Mouse (Mus musculus): ENCODE measurements around the gene Mrps18b. TPM values are rescaled to one million over a fixed set of nuclear protein-coding genes. Genes with fewer than 3 reads are reported as not detected.
A peak's percentile ranks its signal among the peaks of the same experiment; 100 is the strongest.
"Not testable (repeated sequence)": the region's sequence is repeated elsewhere in the genome, so short reads cannot be mapped to it uniquely, and the experiment has no call there.

Gene Mrps18b
- 10 to 100 TPM; 57.4 to 60.4 (median 58.1) TPM for total RNA-seq (2022)

DNA sequence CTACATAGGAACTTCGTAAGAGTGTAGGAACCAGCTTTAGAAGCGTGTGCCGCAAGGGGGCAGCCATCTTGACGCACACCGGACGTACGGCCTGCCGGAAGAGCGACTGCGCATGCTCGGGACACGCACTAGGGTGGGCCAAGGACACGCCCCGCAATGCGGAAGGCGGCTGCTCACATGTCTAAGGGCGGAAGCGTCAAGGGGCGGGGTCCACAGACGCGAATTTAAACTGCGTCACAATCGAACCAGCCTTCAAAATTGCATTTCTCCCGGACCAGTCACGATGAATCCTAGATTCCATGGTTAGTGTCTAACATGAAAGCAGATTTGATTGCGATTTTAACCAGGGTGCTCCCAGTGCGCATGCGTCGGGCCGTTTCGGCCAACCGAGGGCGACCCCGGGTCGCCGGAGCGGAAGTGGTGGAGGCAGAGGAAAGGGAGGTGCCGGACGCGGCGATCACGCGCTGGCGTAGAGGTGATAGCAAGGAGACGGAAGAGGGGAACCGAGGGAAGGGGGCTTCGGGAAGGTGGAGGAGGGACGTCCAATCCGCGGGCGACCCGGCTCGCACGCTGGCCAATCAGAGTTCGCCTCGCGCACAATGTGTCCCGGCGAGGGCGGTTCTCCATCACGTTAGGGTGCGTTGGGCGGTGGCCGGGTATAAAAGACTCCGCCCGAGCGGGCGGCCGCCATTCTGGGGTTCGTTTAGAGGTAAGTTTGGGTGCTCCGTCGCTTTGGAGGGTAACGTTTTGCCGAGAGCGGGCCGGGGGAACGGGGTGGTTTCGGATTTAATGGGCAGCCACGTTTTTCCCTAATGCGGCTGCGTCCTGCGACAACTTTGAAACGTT lies at the start of gene Mrps18b, which contains the start of gene Ppp1r10:
Gene Mrps18b (minus strand): TSS at position 93 of the 846 bp plus-strand sequence.
Gene Ppp1r10 (plus strand): TSS at position 138 of the 846 bp plus-strand sequence.
- peak; percentile 97 to 99 for DNase-seq (ENCODE audit: low spot score in 2 of 2)

DNA sequence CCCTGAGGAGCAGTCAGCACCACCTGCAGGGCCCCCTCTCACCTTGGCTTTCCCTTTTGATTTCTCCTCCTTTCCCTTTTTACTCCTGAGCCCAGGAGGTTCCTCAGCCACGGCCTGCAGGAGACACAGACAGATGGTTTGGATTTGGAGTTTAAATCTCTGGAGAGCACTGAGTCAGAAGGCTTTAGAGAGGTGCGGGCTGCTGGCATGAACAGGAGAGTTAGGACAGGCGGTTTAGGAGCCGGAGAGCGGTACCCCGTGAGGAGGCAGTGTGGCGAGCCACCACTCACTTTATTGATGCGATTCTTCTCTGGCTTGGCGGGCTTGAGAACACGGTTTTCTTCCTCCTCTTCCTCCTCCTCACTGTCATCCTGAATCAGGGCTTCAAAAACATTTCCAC lies 47.1 kb upstream of the Mrps18b start:
- DNase-seq (ENCODE audit: low spot score in 2 of 2), result no peak

DNA sequence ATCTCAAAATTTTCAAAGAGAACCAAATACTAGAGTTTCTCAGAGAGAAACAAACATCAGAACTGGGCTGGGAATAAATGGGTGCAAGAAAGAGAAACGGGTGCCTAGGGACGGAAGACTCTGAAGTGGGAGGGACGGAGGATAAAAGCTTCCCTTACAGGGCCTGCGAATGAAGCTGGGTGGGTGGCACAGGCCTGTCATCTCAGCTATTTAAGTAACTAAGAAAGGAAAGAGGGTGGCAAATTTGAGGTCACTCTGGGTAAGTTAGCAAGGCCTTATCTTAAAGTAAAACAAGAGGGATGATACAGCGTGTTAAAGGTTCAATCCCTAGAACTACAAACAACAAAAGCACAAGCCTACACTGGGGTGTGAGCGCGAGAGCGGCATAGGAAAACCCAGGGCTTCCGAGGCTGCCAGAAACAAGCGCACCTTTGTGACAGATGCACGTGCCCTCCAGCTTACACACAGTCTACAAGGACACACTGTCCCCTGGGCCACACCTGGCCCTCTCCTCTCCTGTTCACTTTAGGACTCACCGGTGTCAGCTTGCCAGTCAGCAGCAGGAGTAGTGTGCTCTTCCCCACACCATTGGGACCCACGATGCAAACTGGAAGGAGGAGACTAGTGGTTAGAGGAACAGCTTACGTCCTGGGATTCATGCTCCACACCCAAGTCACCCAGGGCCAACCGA lies 42.5 kb upstream of the Mrps18b start:
- no peak for DNase-seq (ENCODE audit: low spot score in 2 of 2)

DNA sequence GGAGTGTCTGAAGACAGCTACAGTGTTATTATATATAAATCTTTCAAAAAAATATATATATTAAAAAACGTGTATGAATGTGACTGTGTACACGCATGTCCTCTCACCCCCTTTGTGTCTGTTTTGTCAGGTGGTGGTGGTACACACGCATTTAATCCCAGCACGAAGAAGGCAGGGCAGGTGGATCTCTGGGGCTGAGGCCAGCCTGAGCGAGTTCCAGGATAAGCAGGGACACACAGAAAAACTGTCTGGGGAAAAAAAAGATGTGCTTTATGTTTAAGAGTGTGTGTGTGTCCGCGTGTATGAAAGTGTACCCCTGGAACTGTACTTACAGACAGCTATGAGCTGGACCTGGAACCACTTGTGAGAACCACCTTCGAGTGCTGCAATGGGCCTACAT lies 38.5 kb upstream of the Mrps18b start:
- DNase-seq (ENCODE audit: low spot score in 2 of 2), result no peak

DNA sequence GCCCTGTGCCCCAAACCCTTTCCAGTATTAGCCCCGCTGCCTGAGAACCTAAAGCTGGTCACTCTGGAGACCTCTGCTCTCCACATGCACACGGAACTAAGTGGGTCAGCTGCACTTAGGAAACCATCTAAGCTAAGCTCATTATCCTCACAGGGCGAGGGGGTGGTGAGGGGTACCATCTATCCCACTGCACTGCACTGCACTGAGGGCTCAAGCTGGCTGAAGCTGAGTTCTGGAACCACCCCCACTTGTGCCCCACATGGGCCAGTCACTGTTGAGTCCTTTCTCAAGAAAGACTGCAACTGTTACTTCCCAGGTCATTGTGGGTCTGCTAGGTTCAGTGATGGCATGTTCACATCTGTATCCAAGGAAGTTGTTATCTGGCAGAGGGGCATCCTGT lies 36.4 kb upstream of the Mrps18b start:
- DNase-seq (ENCODE audit: low spot score in 2 of 2), result not testable (repeated sequence)

DNA sequence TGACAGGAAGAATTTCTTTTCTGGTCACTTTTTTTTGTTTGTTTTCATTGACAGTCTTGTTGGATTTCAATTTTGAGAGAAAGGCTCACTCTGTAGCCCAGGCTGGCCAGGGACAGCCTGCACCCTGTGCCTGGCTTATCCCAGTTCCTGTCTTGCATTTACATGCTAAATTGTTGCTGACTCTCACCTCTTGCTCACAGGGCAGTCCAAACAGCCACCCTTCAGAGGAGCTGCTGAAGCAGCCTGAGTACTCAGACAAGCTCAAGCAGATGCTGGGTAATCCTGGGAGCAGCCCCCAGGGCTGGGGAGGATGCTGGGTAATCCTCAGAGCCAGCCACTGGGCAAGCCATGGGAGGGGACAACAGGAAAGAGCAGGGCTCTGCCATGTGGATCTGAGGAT lies 34.8 kb upstream of the Mrps18b start:
- not testable (repeated sequence) for DNase-seq (ENCODE audit: low spot score in 2 of 2)

DNA sequence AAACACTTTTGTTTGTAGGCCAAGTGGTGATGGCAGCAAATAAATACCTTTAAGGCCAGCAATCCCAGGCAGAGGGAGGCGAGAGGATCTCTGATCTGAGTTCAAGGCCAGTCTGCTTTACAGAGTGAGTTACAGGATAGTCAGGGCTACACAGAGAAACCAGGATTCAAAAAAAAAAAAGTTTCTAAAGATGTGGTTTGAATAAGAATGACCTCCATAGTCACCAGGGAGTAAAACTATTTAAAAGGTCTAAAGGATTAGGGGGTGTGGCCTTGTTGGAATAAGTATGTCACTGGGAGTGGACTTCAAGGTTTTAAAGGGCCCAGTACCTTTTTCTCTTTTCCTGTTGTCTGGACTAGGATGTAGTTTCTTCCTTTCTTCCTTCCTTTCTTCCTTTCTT lies 23.8 kb upstream of the Mrps18b start:
- no peak for DNase-seq (ENCODE audit: low spot score in 2 of 2)

DNA sequence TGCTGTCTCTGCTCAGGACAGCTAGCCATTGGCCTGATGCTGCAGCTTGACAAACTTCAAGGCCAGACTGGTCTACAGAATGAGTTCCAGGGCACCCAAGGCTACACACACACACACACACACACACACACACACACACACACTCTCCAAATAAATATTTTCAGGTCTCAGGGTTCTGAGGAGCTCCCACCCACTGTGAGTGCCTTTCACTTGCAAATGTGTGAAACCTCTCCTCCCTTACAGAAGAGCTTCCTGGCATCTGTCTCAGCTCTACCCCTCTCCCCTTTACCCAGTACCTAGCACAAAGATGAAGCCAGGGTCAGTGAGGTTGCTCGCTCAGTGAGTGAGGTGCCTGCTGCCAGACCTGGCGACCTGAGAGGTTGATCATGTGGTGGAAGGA lies 22.9 kb upstream of the Mrps18b start:
- no peak for DNase-seq (ENCODE audit: low spot score in 2 of 2)

DNA sequence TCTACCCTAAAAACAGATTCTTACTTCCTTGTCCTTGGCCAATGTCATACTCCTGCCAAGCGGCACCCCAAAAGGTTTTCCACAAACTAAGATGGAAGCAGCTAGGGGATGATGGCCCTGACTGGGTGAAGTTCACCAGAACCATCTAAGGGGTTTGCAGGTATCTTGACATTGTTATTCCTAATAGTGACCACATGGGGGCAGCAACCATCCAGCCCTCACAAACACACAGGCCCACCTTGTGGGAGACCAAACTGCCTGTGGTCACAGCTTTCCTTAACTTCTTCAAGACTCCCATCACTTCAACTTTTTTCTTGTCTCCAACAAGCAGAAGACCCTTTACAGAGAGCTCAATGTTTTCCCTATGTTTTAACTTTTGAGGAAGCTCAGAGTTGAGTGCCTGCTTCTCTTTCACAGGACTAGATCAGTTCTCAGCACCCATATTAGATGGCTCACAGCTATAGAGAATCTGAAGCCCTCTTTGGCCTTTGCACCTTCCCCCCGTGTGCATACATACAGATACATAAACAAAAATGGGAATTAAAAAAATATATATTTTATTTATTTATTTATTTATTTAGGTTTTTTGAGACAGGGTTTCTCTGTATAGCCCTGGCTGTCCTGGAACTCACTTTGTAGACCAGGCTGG lies 21.6 kb upstream of the Mrps18b start:
- DNase-seq (ENCODE audit: low spot score in 2 of 2), result no peak

DNA sequence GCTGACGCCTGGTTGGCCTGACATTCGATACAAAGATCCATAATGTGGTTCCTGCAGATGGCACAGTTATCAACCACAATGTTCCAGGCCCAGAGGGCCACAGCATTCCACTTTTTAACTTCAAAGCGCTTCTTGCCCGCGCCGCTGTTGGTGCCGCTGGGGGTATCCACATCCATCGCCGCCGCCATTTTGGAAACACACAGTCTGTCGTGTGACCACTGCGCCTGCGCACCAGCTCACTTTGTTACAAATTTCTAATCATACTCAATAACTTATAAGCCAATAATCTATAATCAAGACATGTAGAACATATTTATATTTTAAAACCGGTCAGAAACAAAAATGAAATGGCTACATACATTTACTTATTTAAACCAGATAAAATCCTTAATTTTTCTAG lies 19.6 kb upstream of the Mrps18b start:
- DNase-seq (ENCODE audit: low spot score in 2 of 2), result not testable (repeated sequence)

DNA sequence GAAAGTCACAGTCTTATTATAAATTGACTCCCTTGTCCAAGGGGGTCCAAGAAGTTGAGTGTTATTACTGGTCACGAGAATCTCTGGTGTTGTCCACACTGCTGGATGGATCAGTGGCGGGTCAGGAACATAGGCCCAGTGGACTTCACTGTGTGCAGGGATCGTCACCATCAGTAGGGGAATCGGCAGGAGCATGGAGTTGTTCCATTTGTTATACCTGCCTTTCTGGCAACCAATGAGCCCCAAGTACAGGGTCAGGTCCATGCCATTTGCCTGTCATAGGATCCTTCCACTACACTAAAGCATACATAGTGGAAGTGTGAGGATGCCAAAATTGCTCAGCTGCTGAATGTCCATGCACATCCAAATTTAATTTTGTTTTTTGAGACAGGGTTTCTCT lies 16.4 kb upstream of the Mrps18b start:
- no peak for DNase-seq (ENCODE audit: low spot score in 2 of 2)

DNA sequence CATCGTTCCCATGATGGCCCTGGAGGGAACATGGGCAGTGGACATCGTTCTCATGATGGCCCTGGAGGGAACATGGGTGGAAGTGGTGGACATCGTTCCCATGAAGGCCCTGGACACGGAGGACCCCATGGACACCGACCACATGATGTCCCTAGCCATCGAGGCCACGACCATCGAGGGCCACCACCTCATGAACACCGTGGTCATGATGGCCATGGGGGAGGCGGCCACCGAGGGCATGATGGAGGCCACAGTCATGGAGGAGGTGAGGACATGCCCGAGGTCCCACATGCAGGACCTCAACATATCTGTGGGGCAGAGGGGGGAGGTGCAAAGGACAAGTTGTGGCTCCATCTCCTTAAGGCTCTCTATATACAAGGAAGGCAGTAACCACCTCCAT lies 14.4 kb upstream of the Mrps18b start:
- no peak for DNase-seq (ENCODE audit: low spot score in 2 of 2)

DNA sequence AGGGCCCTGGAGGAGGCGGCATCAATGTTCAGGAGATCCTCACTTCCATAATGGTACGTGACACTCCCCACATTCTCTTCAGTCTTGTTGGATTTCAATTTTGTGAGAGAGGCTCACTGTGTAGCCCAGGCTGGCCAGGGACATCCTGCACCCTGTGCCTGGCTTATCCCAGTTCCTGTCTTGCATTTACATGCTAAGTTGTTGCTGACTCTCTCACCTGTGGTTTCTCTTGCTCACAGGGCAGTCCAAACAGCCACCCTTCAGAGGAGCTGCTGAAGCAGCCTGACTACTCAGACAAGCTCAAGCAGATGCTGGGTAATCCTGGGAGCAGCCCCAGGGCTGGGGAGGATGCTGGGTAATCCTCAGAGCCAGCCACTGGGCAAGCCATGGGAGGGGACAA lies 13.3 kb upstream of the Mrps18b start:
- DNase-seq (ENCODE audit: low spot score in 2 of 2), result no peak

DNA sequence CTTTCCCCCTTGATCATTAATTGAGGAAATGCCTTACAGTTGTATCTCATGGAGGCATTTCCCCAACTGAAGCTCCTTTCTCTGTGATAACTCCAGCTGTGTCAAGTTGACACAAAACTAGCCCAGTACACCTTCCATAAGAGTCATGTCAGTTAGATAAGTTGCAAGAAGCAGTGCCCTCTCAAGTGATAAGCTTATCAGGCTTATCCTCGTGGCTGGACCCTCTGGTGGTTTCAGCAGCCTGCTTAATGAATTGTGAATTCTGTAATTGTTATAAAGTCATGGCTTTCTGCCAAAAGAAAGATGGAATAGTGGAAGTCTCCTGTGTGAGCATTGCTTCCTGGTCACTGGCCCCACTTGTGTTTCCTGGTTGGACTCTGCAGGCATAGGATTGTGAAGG lies 11.3 kb upstream of the Mrps18b start:
- DNase-seq (ENCODE audit: low spot score in 2 of 2), result no peak

DNA sequence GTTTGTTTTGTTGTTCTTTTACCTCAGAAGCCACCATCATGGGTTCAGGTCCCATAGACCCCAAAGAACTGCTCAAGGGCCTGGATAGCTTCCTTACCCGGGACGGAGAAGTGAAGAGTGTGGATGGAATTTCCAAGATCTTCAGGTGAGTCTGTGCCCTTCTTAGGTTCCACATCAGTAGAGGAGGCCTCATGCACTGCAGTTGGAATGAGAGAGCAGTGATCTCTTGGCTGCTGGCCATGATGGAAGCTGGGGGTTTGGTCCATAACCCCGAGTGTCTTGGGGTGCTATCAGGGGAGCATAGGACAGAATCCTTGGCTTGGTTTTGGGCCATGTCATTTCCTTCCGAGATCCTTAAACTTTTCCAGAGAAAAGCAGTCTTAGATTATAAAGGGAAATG lies 7.1 kb upstream of the Mrps18b start:
- no peak for DNase-seq (ENCODE audit: low spot score in 2 of 2)

DNA sequence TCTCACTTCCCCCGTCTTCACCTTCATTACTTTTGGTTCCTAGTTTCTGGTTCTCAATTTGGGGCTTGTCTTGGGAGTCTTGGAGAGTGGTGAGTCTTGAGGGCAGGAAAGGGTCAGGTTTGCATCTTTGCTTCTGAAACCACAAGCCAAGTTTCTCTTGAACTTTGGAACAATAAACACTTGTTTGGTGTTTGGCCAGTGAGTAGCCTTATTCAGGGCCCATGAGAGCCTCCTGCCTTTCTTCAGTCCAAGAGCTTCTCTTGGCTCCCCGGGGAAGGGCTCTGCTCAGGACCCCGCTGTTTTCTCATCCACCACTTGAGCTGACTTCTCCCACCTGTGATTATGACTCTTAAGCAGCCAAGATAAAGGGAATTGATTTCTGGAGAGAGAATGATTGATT lies 6.4 kb upstream of the Mrps18b start:
- no peak for DNase-seq (ENCODE audit: low spot score in 2 of 2)

DNA sequence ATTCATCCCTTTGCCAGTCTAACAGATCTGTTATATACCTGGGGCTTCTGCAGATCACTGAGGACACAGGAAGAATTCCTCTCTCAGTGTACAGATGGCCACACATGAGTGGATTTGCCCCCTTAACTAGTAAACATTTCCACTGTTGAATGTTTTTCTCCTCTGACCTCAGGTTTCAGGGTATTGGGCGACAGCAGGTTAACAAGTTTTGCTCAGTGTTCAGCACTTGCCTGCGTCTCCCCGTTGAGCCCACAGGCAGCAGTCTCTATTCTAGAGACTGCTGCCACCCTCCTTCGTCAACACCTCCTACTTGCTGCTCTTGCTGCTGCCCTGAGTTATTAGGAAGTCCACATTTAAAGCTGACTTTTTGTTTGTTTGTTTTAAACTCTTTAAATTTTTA lies 5.5 kb upstream of the Mrps18b start:
- no peak for DNase-seq (ENCODE audit: low spot score in 2 of 2)

DNA sequence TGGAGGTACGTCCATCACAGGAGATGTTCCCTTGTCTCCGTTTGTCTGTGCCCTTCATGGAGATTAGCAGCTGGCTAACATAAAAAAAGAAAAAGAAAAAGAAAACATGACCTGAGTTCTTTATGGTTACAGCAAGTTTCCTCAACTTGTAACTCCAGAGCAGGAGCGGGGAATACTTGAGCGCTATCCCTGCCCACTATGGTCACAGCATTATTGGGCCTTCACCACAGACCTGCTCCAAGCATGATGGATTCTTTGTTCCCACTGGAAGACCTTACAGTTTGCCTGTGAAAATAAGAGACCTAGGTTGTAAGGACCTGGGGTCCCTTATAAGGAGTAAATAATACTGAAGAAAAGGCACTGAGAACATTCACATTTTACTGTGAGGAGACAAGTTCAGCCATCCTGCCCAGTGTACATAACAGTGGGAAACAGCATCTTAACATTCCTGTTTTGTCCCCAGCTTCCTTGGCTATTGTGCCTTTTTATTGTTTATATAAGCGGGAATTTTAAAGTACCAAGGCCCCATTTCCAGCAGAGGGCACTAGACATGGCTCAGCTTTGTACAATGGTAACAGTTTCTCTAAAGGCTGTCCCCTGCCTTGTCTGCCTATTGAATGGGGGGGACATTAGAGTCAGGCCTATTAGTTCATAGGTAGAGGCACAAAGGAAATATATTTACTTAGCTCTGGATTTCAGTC lies 4.8 kb upstream of the Mrps18b start:
- DNase-seq (ENCODE audit: low spot score in 2 of 2), result no peak

DNA sequence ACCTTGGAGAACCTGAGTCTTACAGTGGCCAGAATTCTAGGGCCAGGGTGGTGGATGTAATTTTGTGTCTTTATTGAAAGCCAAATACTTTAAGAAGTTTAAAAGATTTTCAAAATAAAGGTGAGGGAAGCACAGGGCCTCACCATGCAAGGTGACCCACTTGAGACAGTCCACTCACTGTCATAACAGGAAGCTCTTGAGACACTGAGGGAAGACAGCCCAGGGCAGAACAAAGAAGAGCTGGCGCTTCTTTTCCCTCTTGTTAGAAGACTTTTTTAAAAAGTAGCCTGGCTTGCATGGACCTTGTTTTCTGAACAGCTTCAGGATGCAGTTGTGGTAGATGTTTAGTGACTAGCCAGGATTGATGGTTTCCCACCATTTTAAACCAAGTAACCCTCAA lies 4.2 kb upstream of the Mrps18b start:
- DNase-seq (ENCODE audit: low spot score in 2 of 2), result no peak

DNA sequence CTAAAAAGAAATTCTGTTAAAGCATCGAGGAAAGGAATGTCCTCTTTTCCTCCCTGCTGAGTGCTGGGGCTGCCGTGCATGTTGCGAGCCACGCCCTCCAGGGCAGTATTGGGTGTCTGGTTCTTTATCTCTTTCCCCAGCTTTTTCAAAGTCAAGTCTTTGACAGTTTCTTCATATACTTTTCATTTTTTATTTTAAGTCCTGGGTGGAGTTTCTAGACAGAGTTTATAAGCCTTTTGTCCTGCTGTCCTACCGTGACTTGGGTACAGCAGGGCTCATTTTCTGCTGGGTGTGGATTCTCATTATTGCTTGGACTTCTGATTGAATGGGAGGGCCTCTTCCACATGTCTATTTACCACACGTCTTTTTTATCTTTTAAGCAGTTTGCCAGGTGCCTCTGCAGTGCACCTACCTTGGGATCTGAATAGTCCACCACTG lies 3.7 kb upstream of the Mrps18b start:
- no peak for DNase-seq (ENCODE audit: low spot score in 2 of 2)

DNA sequence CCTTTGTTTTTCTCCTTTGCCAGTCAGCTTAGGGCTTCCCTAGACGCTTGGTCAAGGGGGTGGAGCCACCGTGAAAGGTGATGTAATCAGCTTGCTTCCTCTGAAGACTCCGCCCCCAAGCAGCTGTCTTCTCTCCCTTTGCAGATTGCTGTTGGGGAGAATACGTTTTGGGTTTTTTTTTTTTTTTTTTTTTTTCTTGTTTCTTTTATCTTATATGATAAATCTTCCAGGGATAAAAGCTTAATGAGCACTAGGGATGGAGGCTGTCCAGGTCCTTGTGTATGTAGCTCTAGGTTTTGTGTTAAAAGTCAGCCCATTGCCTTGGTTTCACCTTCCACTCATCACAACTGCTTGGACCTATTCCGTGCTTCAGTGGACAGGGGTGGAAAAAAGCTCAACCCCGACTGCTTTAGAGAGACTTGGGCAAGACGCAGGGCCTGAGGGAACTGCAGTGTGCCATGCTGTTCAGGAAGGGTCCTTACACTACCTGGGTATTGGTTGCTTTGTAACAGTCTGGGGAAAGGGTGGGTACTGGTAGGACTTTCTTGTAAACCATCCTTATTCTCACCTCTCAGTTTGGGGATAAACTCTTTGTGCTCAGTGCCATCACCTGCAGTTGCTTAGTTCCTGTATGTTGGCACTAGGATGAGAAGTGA lies 3.0 kb upstream of the Mrps18b start:
- DNase-seq (ENCODE audit: low spot score in 2 of 2), result peak; percentile 94 to 95

Data from gastrocnemius, adult 8-10 months (tissue).